10 mouse cellular contexts compared by ENCODE assay signal in the genomic region with DNA sequence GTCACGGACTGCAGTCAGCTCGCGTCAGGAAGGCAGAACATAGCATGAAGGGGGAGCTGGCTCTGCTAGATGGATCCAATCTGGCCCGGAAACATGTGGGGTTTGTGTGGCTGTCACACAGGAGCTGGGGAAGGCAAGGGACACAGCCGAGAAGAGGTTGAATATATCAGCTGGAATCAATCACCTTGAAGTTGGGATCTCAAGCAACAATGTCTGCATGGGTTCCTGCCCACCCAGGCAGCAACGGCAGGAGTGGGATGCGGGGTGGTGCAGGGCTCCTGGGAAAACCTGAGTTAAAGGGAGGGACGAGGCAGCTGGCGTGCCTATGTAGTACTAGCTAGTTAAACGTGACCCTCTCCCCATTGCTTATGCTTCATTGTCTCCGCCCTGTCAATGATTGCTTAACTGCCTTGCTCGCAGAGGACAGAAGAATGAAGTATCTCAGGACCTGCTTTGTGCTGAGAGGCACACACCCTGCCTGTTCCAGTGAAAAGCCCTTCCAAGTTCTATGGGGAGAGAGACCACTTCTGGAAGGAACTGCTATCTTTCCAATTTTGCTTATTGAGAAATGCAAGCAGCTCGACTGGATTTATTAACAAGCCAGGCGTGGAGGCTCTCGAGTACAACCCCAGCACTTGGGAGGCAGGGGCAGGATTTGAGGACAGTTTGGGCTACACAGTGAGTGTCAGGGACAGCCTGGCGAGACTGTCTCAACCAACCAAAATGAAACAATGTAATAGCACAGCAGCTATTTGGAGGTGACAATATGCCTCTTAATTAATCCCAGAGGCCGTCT. TPM values are rescaled to one million over a fixed set of nuclear protein-coding genes. Genes with fewer than 3 reads are reported as not detected.
A peak's percentile ranks its signal among the peaks of the same experiment; 100 is the strongest.
DNase-seq lines count a peak whose midpoint lies in the region; ATAC-seq and TF ChIP-seq lines count a peak whose summit lies in the region.
"Had no signal": no experiment of that assay in that cellular context is flagged by ENCODE, and none has a peak within 500 bp of the region (broad histone marks: within the 10 kb centered on the region; RNA-seq: fewer than 3 reads in every experiment).

No protein-coding gene starts in this region.

- no peaks in the 10 kb centered on the region for H3K9me3 ChIP-seq in neural tube, embryonic 11.5 days (ENCODE audit: control insufficient read depth, low read length)
- H3K9me3 ChIP-seq in hindbrain, embryonic 13.5 days = no peaks in the 10 kb centered on the region
- no peaks in the 10 kb centered on the region for H3K9me3 ChIP-seq in limb, embryonic 11.5 days (ENCODE audit: control insufficient read depth, low read length)
- no peaks in the 10 kb centered on the region for H3K9me3 ChIP-seq in stomach, postnatal 0 days (ENCODE audit: control insufficient read depth, low read length)

- H3K27ac ChIP-seq in neural tube, embryonic 11.5 days (ENCODE audit: low read depth, low read length) = no peak overlapping the region
- no peak overlapping the region for H3K27ac ChIP-seq in hindbrain, embryonic 13.5 days
- no peak overlapping the region for H3K27ac ChIP-seq in limb, embryonic 11.5 days (replicated peaks; ENCODE audit: low read depth, low read length)
- peak overlapping the region; percentile 25; the same call in 1 of the 2 replicates for H3K27ac ChIP-seq in stomach, postnatal 0 days (replicated peaks)

- 39% methylated on average over 17 of the region's 17 CpGs for WGBS in neural tube, embryonic 11.5 days
- WGBS in hindbrain, embryonic 13.5 days = 39% methylated on average over 17 of the region's 17 CpGs
- 34% methylated on average over 17 of the region's 17 CpGs for WGBS in limb, embryonic 11.5 days
- 28% methylated on average over 17 of the region's 17 CpGs for WGBS in stomach, postnatal 0 days

- H3K9ac ChIP-seq in neural tube, embryonic 11.5 days (ENCODE audit: low read length) = no peak overlapping the region
- no peak overlapping the region for H3K9ac ChIP-seq in hindbrain, embryonic 13.5 days
- no peak overlapping the region for H3K9ac ChIP-seq in limb, embryonic 11.5 days (ENCODE audit: low read length)
- H3K9ac ChIP-seq in stomach, postnatal 0 days (ENCODE audit: low read length) = no peak overlapping the region

- TF ChIP-seq EP300 in stomach, postnatal 0 days (optimal IDR thresholded peaks at IDR 0.05) = no peak

- DNase-seq in neural tube, embryonic 11.5 days (ENCODE audit: low spot score) = peak; percentile 29
- no peak for DNase-seq in neural tube, embryonic 10.5 days (ENCODE audit: extremely low spot score, low spot score)
- DNase-seq in limb, embryonic 11.5 days (ENCODE audit: low spot score) = peak; percentile 30
- no peak for DNase-seq in stomach, postnatal 0 days (ENCODE audit: low spot score)
- DNase-seq in gastrocnemius, adult 18-20 months (ENCODE audit: low spot score) = no peak
- no peak for DNase-seq in adrenal gland, adult (ENCODE audit: inconsistent age in 2 of 2, low spot score in 1 of 2)
- DNase-seq in right cerebral cortex, adult 2 months (ENCODE audit: low spot score in 2 of 2) = no peak
- DNase-seq: cerebellum, postnatal 10 days had no signal

- no peaks in the 10 kb centered on the region for H3K36me3 ChIP-seq in neural tube, embryonic 11.5 days (ENCODE audit: control insufficient read depth, insufficient read depth, low read length)
- H3K36me3 ChIP-seq in hindbrain, embryonic 13.5 days = no peaks in the 10 kb centered on the region
- H3K36me3 ChIP-seq in limb, embryonic 11.5 days (ENCODE audit: control insufficient read depth, insufficient read depth, low read length) = no peaks in the 10 kb centered on the region
- H3K36me3 ChIP-seq in stomach, postnatal 0 days (ENCODE audit: control insufficient read depth, insufficient read depth, low read length) = no peaks in the 10 kb centered on the region; the same call in 1 of the 2 replicates

- TF ChIP-seq CTCF in stomach, postnatal 0 days (IDR thresholded peaks at IDR 0.05; ENCODE audit: low read depth) = no peak

- no peak overlapping the region for H3K4me3 ChIP-seq in neural tube, embryonic 11.5 days (ENCODE audit: low read depth, low read length)
- no peak overlapping the region for H3K4me3 ChIP-seq in hindbrain, embryonic 13.5 days
- H3K4me3 ChIP-seq in limb, embryonic 11.5 days (ENCODE audit: low read depth, low read length) = no peak overlapping the region
- no peak overlapping the region for H3K4me3 ChIP-seq in stomach, postnatal 0 days (ENCODE audit: low read depth, low read length)

- H3K4me2 ChIP-seq in neural tube, embryonic 11.5 days (ENCODE audit: low read depth) = 0 out of 2 replicates have a peak overlapping the region, but pooled peaks have one; percentile 5
- peak overlapping the region; percentile 10; the same call in 1 of the 2 replicates for H3K4me2 ChIP-seq in hindbrain, embryonic 13.5 days
- 0 out of 2 replicates have a peak overlapping the region, but pooled peaks have one; percentile 4 for H3K4me2 ChIP-seq in limb, embryonic 11.5 days (ENCODE audit: low read depth, severe bottlenecking)
- H3K4me2 ChIP-seq in stomach, postnatal 0 days (replicated peaks; ENCODE audit: low read depth) = peak overlapping the region; percentile 21

- peak; percentile 35; the same call in 1 of the 2 replicates for ATAC-seq in neural tube, embryonic 11.5 days (ENCODE audit: insufficient read depth, low FRiP score, low TSS enrichment)
- ATAC-seq in hindbrain, embryonic 13.5 days (ENCODE audit: low FRiP score) = no peak
- no peak for ATAC-seq in limb, embryonic 11.5 days (ENCODE audit: insufficient number of reproducible peaks, low FRiP score, low TSS enrichment, low read depth)
- ATAC-seq in stomach, postnatal 0 days (ENCODE audit: low FRiP score, low TSS enrichment) = peak; percentile 65
- ATAC-seq: Patski had no signal

- peaks cover 8% of the 10 kb centered on the region; the same call in 1 of the 2 replicates for H3K4me1 ChIP-seq in neural tube, embryonic 11.5 days (ENCODE audit: control insufficient read depth, insufficient read depth, low read length)
- H3K4me1 ChIP-seq in hindbrain, embryonic 13.5 days (replicated peaks) = peaks cover 13% of the 10 kb centered on the region
- H3K4me1 ChIP-seq in limb, embryonic 11.5 days (ENCODE audit: control insufficient read depth, insufficient read depth, low read length) = peaks cover 9% of the 10 kb centered on the region
- H3K4me1 ChIP-seq in stomach, postnatal 0 days (replicated peaks; ENCODE audit: control insufficient read depth, insufficient read depth) = no peaks in the 10 kb centered on the region

- no peaks in the 10 kb centered on the region for H3K27me3 ChIP-seq in neural tube, embryonic 11.5 days (ENCODE audit: control insufficient read depth, insufficient read depth, low read length)
- no peaks in the 10 kb centered on the region for H3K27me3 ChIP-seq in hindbrain, embryonic 13.5 days
- no peaks in the 10 kb centered on the region for H3K27me3 ChIP-seq in limb, embryonic 11.5 days (ENCODE audit: control insufficient read depth, insufficient read depth, low read length)
- no peaks in the 10 kb centered on the region for H3K27me3 ChIP-seq in stomach, postnatal 0 days (ENCODE audit: control insufficient read depth, insufficient read depth, low read length)
- H3K27me3 ChIP-seq: Patski had no signal

RNA-seq across cellular contexts. Expression of gene Ostf1, which starts 53.2 kb away (rescaled TPM):
- polyA plus RNA-seq in neural tube, embryonic 11.5 days (2014; fragmentation: Nextera tagmentation; extraction: Ambion mirVana) = 50.0 and 51.7 TPM in 2 replicates
- 45.9 and 54.5 TPM in 2 replicates for polyA plus RNA-seq in hindbrain, embryonic 13.5 days (2015; fragmentation: Nextera tagmentation; extraction: Ambion mirVana)
- 31.9 and 34.5 TPM in 2 replicates for polyA plus RNA-seq in limb, embryonic 11.5 days (2014; fragmentation: Nextera tagmentation; extraction: Ambion mirVana)
- 129 and 134 TPM in 2 replicates for polyA plus RNA-seq in stomach, postnatal 0 days (2015; fragmentation: Nextera tagmentation; extraction: Ambion mirVana)
- 10 to 100 TPM; 24.2 to 24.3 TPM for total RNA-seq in gastrocnemius, adult 18-20 months (2021)

RNA-seq across cellular contexts. Expression of gene Nmrk1, which starts 53.3 kb away (rescaled TPM):
- 7.4 and 8.1 TPM in 2 replicates for polyA plus RNA-seq in neural tube, embryonic 11.5 days (2014; fragmentation: Nextera tagmentation; extraction: Ambion mirVana)
- 8.5 and 9.8 TPM in 2 replicates for polyA plus RNA-seq in hindbrain, embryonic 13.5 days (2015; fragmentation: Nextera tagmentation; extraction: Ambion mirVana)
- polyA plus RNA-seq in limb, embryonic 11.5 days (2014; fragmentation: Nextera tagmentation; extraction: Ambion mirVana) = 8.5 and 8.8 TPM in 2 replicates
- polyA plus RNA-seq in stomach, postnatal 0 days (2015; fragmentation: Nextera tagmentation; extraction: Ambion mirVana) = 4.9 and 6.2 TPM in 2 replicates
- 1 to 10 TPM; 2.6 to 3.5 TPM for total RNA-seq in gastrocnemius, adult 18-20 months (2021)

Comparison
In these comparisons a context has a peak if more than half of its experiments do, and no peak if none do; other contexts are left out.
1. DNase-seq: peak in neural tube, embryonic 11.5 days (single experiment) and limb, embryonic 11.5 days (single experiment); none in neural tube, embryonic 10.5 days (single experiment), stomach, postnatal 0 days (single experiment), gastrocnemius, adult 18-20 months (single experiment), adrenal gland, adult (0 of 2) and right cerebral cortex, adult 2 months (0 of 2).
2. ATAC-seq: peak in neural tube, embryonic 11.5 days (single experiment) and stomach, postnatal 0 days (single experiment); none in hindbrain, embryonic 13.5 days (single experiment) and limb, embryonic 11.5 days (single experiment).
3. Peak in every context shown above with its lines, with median percentiles within 50 percentile points of each other: H3K4me2 ChIP-seq.